Mouse (Mus musculus) hindbrain, embryonic 11.5 days (tissue): ENCODE data around the gene Nup160. TPM values are rescaled to one million over a fixed set of nuclear protein-coding genes. Genes with fewer than 3 reads are reported as not detected.

Source experiments
- ATAC-seq: fragments of 200-750 bp; cut with Nextera tagmentation; 2 replicates; pipeline ENCODE4 v1.8.0; 2017; ENCODE audit warnings: mild to moderate bottlenecking, moderate TSS enrichment, moderate library complexity; ENCODE audit not compliant: low FRiP score
- DNase-seq: peaks from one replicate; pipeline ENCODE4 v3.0.0-alpha.2; 2015; ENCODE audit warnings: low spot score
- H3K27ac ChIP-seq: fragments of 300-500 bp; sonication (generic); 2 replicates; pipeline ENCODE4 v1.5.1; 2014; ENCODE audit warnings: mild to moderate bottlenecking, low read depth, low read length
- H3K27me3 ChIP-seq: fragments of 300-500 bp; sonication (generic); 2 replicates; pipeline ENCODE4 v1.6.1; 2014; ENCODE audit warnings: mild to moderate bottlenecking, low read length, moderate library complexity, mixed read lengths; ENCODE audit not compliant: control insufficient read depth, insufficient read depth
- H3K36me3 ChIP-seq: fragments of 300-500 bp; sonication (generic); 2 replicates; pipeline ENCODE4 v1.6.1; 2014; ENCODE audit warnings: mild to moderate bottlenecking, low read length, moderate library complexity, mixed read lengths; ENCODE audit not compliant: control insufficient read depth, insufficient read depth
- H3K4me1 ChIP-seq: fragments of 300-500 bp; sonication (generic); replicated peaks from 2 replicates; pipeline ENCODE4 v1.6.1; 2014; ENCODE audit warnings: low read length, mixed read lengths; ENCODE audit not compliant: control insufficient read depth, insufficient read depth
- H3K4me2 ChIP-seq: fragments of 300-500 bp; sonication (generic); replicated peaks from 2 replicates; pipeline ENCODE4 v1.6.1; 2014; ENCODE audit warnings: mild to moderate bottlenecking, low read depth, low read length
- H3K4me3 ChIP-seq: fragments of 300-500 bp; sonication (generic); 2 replicates; pipeline ENCODE4 v1.5.1; 2014; ENCODE audit warnings: low read depth, low read length
- H3K9ac ChIP-seq: fragments of 300-500 bp; sonication (generic); 2 replicates; pipeline ENCODE4 v1.6.1; 2014; ENCODE audit warnings: low read depth, low read length
- H3K9me3 ChIP-seq: fragments of 300-500 bp; sonication (generic); 2 replicates; pipeline ENCODE4 v1.6.1; 2016; ENCODE audit warnings: low read length; ENCODE audit not compliant: control insufficient read depth
- WGBS: fragments of 180-500 bp; shearing (Covaris S2); extraction: QIAGEN DNeasy Blood & Tissue Kit; methylation state at CpG from one replicate; pipeline ENCODE4 v1.1.7; 2014; 5-methylcytosine and 5-hydroxymethylcytosine counted together
- polyA plus RNA-seq: library from polyadenylated mRNA; unstranded; fragments of >200 nt; fragmentation: Nextera tagmentation; extraction: Ambion mirVana; gene quantifications from 2 replicates; pipeline ENCODE4 v1.2.1, GENCODE M21; 2014

The Nup160 gene
- polyA plus RNA-seq, 1 experiment from 2014 or later = 55.4 TPM

DNA sequence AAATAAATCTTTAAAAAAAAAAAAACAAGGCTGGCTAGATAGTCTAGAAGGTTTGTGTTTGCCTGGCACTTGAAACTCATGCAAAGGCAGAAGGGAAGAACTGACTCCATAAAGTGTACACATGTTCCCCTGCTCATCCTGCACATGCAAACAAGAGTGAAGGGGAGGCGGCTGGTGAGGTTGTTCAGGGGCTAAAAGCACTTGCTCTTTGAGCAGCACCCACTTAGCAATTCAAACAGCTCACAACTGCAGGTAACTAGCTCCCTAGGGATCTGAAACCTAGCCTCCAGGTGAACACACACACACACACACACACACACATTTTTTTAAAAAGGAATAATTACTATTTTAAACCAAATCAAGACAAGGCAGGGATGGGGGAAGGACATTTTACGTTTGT lies 104.9 kb downstream of the Nup160 start:
- H3K36me3 ChIP-seq = peaks cover 13% of the 10 kb centered on the region; the same call in 1 of the 2 replicates
- H3K9ac ChIP-seq = no peak overlapping the region
- H3K4me2 ChIP-seq = no peak overlapping the region
- ATAC-seq (no peak), DNase-seq (no peak)
- H3K4me1 ChIP-seq = peaks cover 2% of the 10 kb centered on the region; the same call in 1 of the 2 replicates
- no peak overlapping the region for H3K27ac ChIP-seq
- H3K4me3 ChIP-seq = no peak overlapping the region
- no peaks in the 10 kb centered on the region for H3K27me3 ChIP-seq
- 41% methylated on average over 2 of the region's 2 CpGs for WGBS
- no peaks in the 10 kb centered on the region for H3K9me3 ChIP-seq

DNA sequence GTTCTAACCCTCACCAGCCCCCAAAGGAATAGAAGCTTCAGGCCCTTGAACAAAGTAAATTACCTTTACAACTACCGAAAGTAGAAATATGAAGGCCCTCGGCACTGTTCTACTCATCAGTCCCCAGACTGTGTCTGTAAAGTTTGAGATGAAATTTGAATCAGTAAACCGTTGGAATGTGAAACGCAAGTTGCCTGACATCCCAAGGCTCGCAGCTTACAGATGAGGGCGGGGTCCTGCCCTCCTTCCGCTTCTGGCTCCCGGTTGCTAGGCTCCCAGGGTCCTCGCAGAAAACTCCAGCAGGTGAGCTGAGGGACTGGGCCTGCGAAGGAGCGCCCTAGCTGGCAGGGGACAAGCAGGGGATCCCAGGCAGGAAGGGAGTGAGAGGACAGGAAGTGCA lies 105.4 kb downstream of the Nup160 start, which contains the start of gene Agbl2:
Gene Agbl2 (plus strand): TSS at position 270 of the 400 bp plus-strand sequence.
- DNase-seq (peak; percentile 44), ATAC-seq (peak; percentile 63)
- H3K4me1 ChIP-seq = peaks cover 2% of the 10 kb centered on the region; the same call in 1 of the 2 replicates
- H3K36me3 ChIP-seq = peaks cover 12% of the 10 kb centered on the region; the same call in 1 of the 2 replicates
- no peak within 1 kb of the TSS for H3K27ac ChIP-seq
- no peaks in the 10 kb centered on the region for H3K27me3 ChIP-seq
- H3K4me3 ChIP-seq = peak within 1 kb of the TSS; percentile 30
- 7% methylated on average over 10 of the region's 11 CpGs for WGBS
- H3K9ac ChIP-seq = peak within 1 kb of the TSS; percentile 44; the same call in 1 of the 2 replicates
- peak within 1 kb of the TSS; percentile 51 for H3K4me2 ChIP-seq
- H3K9me3 ChIP-seq = no peaks in the 10 kb centered on the region

DNA sequence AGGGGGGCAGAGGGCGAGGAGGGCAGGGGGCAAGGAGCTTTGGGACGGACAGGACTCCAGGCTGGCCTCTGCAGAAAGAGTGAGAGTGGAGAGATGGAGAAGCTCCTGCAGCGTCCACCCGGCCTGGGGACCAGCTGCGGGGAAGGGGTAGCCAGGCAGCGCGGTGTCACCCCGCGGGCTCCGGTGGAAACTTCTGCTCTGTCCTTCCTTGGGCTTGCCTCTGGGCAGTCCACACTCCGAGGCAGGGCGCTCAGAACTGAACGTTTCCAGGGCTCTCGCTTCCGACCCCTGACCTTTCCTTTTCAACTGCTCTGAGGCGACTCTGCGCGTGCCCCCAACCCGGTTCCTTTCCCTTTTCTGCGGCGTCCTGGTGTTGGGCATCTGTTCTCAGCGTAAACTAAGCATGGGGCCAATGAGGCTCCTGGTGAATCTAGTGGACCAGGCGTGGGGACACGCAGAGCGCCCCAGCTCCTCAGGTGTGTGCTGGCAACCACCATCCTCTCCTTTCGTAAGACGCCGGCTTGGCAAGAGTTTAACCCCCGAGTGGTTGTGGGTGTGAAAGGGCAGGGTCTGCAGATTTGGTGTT lies 106.0 kb downstream of the Nup160 start:
- peak overlapping the region; percentile 51 for H3K4me2 ChIP-seq
- peaks cover 7% of the 10 kb centered on the region; the same call in 1 of the 2 replicates for H3K36me3 ChIP-seq
- no peaks in the 10 kb centered on the region for H3K9me3 ChIP-seq
- no peak overlapping the region for H3K27ac ChIP-seq
- no peaks in the 10 kb centered on the region for H3K27me3 ChIP-seq
- H3K4me3 ChIP-seq = peak overlapping the region; percentile 30
- peak; percentile 54 for ATAC-seq
- H3K4me1 ChIP-seq = peaks cover 2% of the 10 kb centered on the region; the same call in 1 of the 2 replicates
- peak; percentile 42 for DNase-seq
- WGBS = 2% methylated on average over 28 of the region's 29 CpGs
- peak overlapping the region; percentile 44; the same call in 1 of the 2 replicates for H3K9ac ChIP-seq

Other genes with a start within 250 kb of the Nup160 start
- 2.4 and 2.9 TPM in 2 replicates for gene Ptprj, start 96.6 kb upstream of the Nup160 start, polyA plus RNA-seq
- 109 and 110 TPM in 2 replicates for gene Fnbp4, start 68.2 kb downstream of the Nup160 start, polyA plus RNA-seq
- gene Agbl2, start 105.5 kb downstream of the Nup160 start, polyA plus RNA-seq = 1.3 and 1.8 TPM in 2 replicates
- 284 TPM in 2 replicates for gene Mtch2, start 169.9 kb downstream of the Nup160 start, polyA plus RNA-seq
- 15.1 and 21.2 TPM in 2 replicates for gene C1qtnf4, start 208.6 kb downstream of the Nup160 start, polyA plus RNA-seq
- gene Kbtbd4, start 227.5 kb downstream of the Nup160 start, polyA plus RNA-seq = 46.0 and 49.3 TPM in 2 replicates
- gene Ndufs3, start 227.6 kb downstream of the Nup160 start, polyA plus RNA-seq = 215 and 217 TPM in 2 replicates